Mouse (Mus musculus): ENCODE measurements around the gene Nrp1.
A peak's percentile ranks its signal among the peaks of the same experiment; 100 is the strongest.

The Nrp1 gene

DNA sequence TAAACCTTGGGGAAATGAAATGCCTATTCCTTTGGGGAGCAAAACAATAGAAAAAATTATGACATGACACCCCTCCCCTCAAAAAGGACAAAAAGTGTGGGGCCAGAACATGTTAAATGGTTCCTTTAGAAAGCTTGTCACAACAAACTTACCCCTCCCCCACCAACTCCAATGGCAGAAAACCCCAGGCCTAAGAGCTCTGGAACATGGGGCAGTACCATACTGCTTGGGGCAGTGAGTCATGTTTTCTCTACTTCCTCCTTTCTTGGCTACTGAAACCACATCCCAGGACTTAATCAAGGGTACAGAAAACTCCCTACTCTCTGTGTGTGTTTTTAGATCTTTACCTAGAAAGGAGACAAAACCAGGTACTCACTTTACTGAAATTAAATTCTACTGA is 147.5 kb downstream of the Nrp1 start:
- DNase-seq (ENCODE audit: low spot score): no peak

- DNase-seq (ENCODE audit: low spot score): no peak
Measured at GRCm38 (mm10) chr8:128508723-128509122, 150.3 kb downstream of the Nrp1 start.

DNA sequence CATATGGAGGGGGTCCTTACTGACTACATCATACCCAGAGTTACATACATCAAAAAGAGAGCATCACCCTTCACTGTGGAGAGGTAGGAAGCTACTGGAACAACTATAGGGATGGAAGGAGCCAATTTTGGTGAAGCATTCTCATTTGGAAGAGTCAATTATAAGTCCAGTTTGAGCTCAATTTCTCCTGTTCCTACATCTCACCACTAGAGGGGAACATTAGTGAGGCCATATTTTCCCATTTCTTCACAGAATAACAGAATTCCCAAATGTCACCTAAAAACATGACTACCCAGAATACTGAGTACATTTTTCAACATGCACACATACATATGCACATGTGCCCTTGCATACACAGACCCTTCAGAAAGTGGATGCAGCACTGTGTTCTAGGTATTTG is 152.6 kb downstream of the Nrp1 start:
- no peak for DNase-seq (ENCODE audit: low spot score)

DNA sequence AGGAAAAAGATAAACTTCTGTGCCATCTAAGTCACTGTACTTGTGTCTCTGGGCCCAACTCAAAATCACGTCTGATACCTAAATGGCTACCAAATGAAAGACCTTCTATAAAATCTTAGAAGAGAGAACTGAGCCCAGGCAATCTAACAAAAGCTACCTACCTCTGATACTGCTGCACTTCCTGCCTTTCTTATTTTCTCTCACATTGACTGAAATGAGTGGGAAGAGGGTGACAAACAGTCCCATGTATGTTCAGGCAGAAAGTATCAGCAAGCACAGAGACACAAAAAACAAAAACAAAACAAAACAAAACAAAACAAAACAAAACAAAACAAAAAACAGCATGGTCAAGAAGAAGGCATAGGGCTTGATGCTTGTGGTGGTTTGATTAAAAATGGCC is 153.3 kb downstream of the Nrp1 start:
- no peak for DNase-seq (ENCODE audit: low spot score)

GRCm38 (mm10) chr8:128516846-128517446 is 158.5 kb downstream of the Nrp1 start:
- DNase-seq (ENCODE audit: low spot score): no peak

DNA sequence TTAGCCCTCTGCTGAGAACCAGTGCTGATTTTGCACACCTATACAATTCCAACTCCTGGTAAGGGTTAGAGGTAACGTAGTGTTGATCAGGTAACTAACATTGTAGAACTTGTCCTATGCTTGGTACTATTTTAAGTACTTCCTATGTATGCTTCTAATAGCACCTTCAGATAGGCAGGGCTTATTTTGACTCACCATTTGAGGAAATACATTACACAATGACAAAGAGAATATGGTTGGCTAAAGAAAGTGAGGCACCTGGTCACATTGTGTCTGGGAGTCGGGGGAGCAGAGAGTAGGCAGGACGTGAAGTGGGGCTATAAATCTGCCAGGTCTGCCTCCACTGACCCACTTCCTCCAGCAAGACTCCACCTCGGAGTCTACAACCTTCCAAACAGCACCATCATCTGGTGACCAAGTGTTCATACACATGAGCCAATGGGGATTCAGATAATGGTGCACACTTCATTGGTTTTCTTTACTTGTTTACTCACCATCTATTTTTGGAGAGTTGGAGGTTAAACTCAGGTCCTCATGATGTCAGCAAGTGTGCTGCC is 159.2 kb downstream of the Nrp1 start:
- DNase-seq (ENCODE audit: low spot score): no peak

DNA sequence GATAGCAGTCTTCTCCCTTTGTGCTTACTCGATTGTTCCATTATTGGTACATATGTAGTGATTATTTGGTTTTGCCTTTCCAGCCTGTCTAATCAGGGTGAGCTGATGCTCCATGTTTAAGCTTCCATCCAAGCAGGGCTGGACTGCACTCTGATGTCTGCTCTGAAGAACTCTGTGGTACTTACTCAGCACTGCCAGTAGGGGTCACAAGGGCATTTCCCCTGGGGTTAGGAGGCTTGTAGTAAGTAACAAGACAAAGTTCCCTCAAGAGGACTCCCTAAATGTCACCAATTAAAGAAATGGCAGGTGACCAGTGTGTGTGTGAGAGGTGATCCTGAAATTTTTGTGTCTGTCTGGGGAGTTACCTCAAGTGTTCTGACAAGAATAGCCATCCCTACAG is 161.0 kb downstream of the Nrp1 start:
- DNase-seq (ENCODE audit: low spot score): no peak

DNA sequence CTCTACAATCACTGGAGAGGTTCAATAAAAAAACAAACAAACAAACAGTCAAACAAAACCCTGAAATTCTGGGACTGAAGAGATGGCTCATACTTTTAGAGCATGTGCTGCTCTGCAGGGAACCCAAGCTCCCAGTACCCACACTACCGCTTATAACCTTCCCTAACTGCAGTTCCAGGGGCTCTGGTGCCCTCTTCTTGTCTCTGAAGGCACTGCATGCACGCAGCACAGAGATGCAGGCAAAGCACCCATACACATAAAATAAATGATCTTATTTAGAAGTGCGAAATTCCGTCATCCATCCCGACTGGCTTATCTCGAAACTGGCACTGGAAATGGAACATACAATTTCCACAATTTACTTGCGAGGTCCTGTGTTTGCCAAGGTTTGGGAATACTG is 165.4 kb downstream of the Nrp1 start:
- no peak for DNase-seq (ENCODE audit: low spot score)

DNA sequence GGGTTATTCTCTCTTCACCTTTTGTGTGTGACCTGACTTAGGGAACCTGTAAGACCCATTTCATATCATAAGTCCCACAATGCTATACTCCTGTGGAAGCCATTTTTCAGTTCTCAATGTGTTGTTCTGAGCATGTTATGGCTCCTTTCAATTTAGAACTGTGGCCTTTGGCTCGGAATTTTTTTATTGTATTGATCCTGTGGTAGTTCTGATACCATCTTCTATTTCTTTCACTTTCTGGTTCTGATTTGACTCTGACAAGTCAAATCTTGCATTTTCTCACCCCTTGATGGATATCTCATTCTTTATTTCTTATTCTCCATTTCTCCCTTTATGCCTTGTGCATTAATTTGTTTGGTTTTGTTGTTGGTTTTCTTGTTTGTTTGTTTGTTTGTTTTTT is 167.5 kb downstream of the Nrp1 start:
- DNase-seq (ENCODE audit: low spot score): no peak

- no peak for DNase-seq (ENCODE audit: low spot score)
Measured at GRCm38 (mm10) chr8:128528591-128529383, 170.4 kb downstream of the Nrp1 start.

DNA sequence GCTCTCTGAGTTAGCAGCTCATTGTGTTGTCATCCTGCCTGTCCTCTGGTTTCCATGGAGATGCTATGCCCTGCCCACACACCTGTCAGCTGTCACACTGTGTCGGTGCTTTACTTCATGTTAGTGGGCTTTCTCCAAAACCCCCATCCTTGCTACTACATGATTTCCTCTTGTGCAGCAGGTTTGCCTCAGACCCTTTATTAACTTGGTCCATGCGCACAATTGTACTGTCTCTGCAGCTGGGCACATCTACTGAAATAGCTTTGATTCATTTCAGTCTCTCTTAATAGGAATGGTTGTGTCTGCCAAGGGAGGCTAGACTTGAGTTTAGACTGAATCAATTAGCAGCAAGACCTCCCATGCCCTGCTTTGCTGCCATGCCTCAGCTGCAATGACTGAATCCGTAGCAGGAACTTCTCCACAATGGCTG is 176.1 kb downstream of the Nrp1 start:
- DNase-seq (ENCODE audit: low spot score): no peak

DNA sequence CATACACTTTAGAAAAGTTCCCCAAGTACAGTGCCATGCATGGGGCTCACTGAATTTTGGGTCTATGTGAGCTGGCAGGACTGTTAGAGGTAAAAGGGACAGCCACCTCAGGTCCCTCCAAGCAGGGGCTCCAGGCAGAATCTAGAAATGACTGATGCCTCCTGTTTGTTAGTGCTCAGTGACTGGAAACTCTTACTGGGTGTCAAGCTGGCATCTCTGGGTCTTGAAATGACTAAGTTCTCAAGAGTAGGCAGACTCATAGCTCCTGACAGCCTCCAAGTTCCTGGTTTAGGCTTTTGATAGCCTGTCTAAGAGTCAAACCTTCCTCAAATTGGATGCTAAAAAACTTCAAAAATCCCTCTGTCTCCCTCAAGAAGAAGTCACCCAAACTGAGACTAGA is 177.3 kb downstream of the Nrp1 start:
- no peak for DNase-seq (ENCODE audit: low spot score)

DNA sequence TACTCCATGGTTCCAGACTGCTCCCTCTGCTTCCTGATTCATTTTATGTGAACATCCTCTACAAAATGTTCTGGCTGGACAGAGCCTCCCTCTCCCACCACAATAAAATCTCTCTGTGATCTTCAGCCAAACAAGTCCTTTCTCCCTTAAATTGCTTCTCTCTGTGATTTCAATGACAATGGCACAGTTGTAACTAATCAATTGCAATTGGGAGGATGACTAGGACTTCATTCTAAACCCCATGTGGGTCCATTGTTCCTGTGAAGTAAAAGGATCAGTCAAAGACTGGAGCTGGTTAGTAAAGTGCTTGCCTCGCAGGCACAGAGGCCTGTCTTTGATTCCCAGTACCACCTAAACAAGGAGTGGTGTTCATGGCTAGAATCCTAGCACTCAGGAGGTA is 180.0 kb downstream of the Nrp1 start:
- DNase-seq (ENCODE audit: low spot score): no peak

GRCm38 (mm10) chr8:128541355-128542090 is 183.1 kb downstream of the Nrp1 start:
- DNase-seq (ENCODE audit: low spot score): no peak

DNA sequence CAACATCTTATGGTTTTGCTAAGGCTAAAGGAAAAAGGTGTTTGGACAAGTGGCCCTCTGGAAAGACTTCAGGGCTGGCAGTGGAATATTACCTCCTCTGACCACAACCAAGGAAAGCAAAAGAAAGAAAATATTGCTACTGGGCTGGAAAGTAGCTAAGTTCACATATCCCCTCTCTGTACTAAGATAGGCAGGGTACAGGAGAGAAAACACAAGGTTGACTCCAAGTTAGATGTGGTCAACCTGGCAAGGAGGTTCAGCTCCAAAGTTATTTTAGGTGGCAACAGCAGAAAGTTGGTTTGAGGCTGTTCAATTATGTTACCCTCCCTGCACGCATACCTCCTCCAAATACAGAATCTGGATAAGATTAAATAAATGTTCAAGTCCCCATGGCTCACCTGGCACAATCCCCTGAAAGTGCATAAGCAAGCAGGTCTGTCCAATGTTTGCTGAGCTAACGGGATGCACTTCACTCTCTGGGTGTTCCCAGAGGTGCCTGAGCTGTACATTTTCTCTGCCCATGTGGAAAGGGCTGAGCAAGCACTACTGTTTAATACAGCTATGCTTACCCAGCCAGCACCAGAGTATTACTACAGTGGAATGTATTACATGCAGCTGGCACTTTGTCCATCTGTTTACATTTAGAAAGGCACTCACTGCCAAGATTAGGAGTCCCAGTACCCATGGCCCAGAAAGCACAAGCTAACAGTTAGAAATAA is 185.9 kb downstream of the Nrp1 start:
- DNase-seq (ENCODE audit: low spot score): no peak

- DNase-seq (ENCODE audit: low spot score): no peak
Measured at GRCm38 (mm10) chr8:128546287-128546686, 187.9 kb downstream of the Nrp1 start.

DNA sequence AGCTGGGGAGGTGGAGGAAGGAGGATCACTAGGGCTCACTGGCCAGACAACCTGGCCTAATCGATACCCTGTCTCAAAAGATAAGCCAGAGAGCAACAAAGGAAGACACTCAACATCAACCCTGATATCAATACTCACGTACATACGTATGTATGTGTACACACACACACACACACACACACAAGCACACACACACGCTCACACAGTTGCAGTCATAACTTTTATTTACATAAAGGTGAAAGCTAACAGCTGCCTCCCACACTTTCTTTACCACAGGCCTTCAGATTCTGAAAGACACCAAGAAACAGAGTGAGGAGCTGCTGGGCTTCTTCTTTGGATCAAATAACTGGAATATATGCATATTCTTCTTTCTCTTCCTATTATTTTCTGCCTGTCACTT is 189.0 kb downstream of the Nrp1 start:
- DNase-seq (ENCODE audit: low spot score): no peak

GRCm38 (mm10) chr8:128549738-128550137 is 191.3 kb downstream of the Nrp1 start:
- no peak for DNase-seq (ENCODE audit: low spot score)

DNA sequence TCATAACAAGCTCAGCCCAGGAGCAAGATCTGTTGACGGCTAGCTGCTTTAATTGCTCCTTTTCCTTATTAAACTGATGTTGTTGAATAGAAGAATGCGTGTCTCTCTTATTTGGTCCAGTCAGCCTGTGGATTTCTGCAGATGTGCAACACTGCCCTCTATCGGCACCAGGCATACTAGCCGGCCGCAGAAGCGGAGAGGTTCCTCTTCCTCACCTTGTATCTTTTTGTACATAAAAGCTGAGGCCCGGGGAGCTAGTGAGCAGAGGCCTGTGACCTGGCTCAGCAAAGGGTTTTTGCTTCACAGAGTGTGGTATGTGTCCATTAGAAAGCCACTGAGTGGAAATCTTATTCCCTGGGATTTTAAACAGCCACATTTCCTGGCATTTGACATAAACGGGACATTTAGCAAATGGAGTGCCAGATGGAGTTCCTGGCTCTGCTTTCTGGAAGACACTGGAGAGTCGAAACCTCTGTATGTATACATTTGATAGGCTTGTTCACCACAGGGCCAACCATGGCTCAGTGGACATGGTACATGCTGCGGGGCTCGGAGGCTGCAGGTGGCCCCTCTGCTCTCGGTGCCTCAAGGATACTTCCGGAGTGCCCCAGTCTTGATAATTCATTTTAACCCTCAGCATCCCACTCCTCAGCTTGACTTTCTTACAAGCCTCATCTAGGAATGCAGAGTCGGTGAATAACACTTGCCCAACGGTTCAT is 193.2 kb downstream of the Nrp1 start:
- DNase-seq (ENCODE audit: low spot score): peak; percentile 63

Measured in ovary, postnatal 14 days (tissue).